Mouse (Mus musculus): ENCODE data around the gene Eftud2. TPM values are rescaled to one million over a fixed set of nuclear protein-coding genes. Genes with fewer than 3 reads are reported as not detected.

Gene Eftud2
- polyA plus RNA-seq, 1 experiment from 2014 or later: 146 TPM

- WGBS: 88% methylated on average over 7 of the region's 7 CpGs
- H3K27me3 ChIP-seq: no peaks in the 10 kb centered on the region
- no peak overlapping the region for H3K27ac ChIP-seq
- ATAC-seq (ENCODE audit: insufficient number of reproducible peaks, low FRiP score, low TSS enrichment, low read depth): no peak
- no peak overlapping the region for H3K9ac ChIP-seq
- H3K36me3 ChIP-seq: peaks cover 56% of the 10 kb centered on the region
- no peak overlapping the region for H3K4me2 ChIP-seq
- H3K4me1 ChIP-seq: peaks cover 9% of the 10 kb centered on the region
- no peaks in the 10 kb centered on the region for H3K9me3 ChIP-seq
- no peak overlapping the region for H3K4me3 ChIP-seq
These were observed 5.9 kb downstream of the Eftud2 start for GRCm38 (mm10) chr11:102874801-102875334.

- H3K27ac ChIP-seq: no peak overlapping the region
- ATAC-seq (ENCODE audit: insufficient number of reproducible peaks, low FRiP score, low TSS enrichment, low read depth): no peak
These were observed 16.5 kb downstream of the Eftud2 start for GRCm38 (mm10) chr11:102864272-102864671.

DNA sequence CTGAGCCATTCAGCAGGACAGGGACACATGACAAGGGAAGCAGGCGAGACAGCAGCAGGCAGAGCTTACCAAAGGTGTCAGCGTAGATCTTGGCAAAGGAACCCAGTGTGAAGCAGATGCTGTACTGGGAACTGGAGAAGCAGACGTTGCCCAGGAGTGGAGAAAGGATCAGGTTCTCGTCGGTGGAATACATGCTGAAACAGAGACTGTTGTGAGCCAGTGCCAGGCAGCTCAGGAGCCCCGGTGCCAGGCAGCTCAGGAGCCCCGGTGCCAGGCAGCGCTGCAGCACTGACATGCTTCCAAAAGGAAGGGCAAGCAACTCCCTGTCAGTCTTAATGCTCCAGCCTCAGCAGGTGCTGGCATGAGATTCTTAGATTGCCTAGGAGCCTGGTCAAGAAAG, 20.9 kb downstream of the Eftud2 start:
- 86% methylated on average over 8 of the region's 8 CpGs for WGBS
- no peak overlapping the region for H3K27ac ChIP-seq
- no peaks in the 10 kb centered on the region for H3K4me1 ChIP-seq
- ATAC-seq (ENCODE audit: insufficient number of reproducible peaks, low FRiP score, low TSS enrichment, low read depth): no peak
- no peak overlapping the region for H3K9ac ChIP-seq
- H3K36me3 ChIP-seq: peaks cover 86% of the 10 kb centered on the region
- no peaks in the 10 kb centered on the region for H3K27me3 ChIP-seq
- H3K9me3 ChIP-seq: no peaks in the 10 kb centered on the region
- H3K4me2 ChIP-seq: no peak overlapping the region
- no peak overlapping the region for H3K4me3 ChIP-seq

More at GRCm38 (mm10) chr11:102864272-102864671, 16.5 kb downstream of the Eftud2 start:
- H3K4me3 ChIP-seq: no peak overlapping the region
- no peak overlapping the region for H3K4me2 ChIP-seq
- 32% methylated on average over 4 of the region's 4 CpGs for WGBS
- no peak overlapping the region for H3K9ac ChIP-seq
- H3K4me1 ChIP-seq: no peaks in the 10 kb centered on the region
- no peaks in the 10 kb centered on the region for H3K9me3 ChIP-seq
- H3K27me3 ChIP-seq: no peaks in the 10 kb centered on the region
- H3K36me3 ChIP-seq: peaks cover 88% of the 10 kb centered on the region

DNA sequence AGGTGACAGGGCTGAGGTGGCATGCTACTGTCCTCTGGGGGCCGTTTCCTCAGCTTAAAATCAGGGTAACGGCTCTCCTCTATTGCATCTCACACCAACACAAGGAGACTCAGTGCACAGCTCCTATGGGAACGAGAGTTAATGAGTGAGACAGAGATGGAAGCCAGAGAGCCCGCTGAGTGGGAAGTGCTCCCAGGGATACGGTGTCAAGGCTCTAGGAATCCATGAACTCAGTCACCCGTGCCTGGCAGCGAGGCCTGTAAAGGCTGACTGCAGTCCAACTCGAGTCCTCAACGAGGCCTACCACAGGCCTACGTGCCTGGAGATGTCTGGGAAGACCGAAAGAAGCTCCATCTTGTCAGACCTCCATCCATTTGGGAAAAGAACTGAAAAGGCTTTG, 21.8 kb downstream of the Eftud2 start:
- H3K4me1 ChIP-seq: no peaks in the 10 kb centered on the region
- H3K4me3 ChIP-seq: no peak overlapping the region
- no peak overlapping the region for H3K4me2 ChIP-seq
- H3K27me3 ChIP-seq: no peaks in the 10 kb centered on the region
- ATAC-seq (ENCODE audit: insufficient number of reproducible peaks, low FRiP score, low TSS enrichment, low read depth): no peak
- peaks cover 89% of the 10 kb centered on the region for H3K36me3 ChIP-seq
- H3K27ac ChIP-seq: no peak overlapping the region
- WGBS: 86% methylated on average over 11 of the region's 11 CpGs
- H3K9ac ChIP-seq: no peak overlapping the region
- H3K9me3 ChIP-seq: no peaks in the 10 kb centered on the region

- ATAC-seq (ENCODE audit: insufficient number of reproducible peaks, low FRiP score, low TSS enrichment, low read depth): no peak
- H3K27ac ChIP-seq: no peak overlapping the region
- no peaks in the 10 kb centered on the region for H3K27me3 ChIP-seq
- peaks cover 89% of the 10 kb centered on the region for H3K36me3 ChIP-seq
- no peaks in the 10 kb centered on the region for H3K4me1 ChIP-seq
- no peak overlapping the region for H3K4me3 ChIP-seq
- no peak overlapping the region for H3K4me2 ChIP-seq
- H3K9me3 ChIP-seq: no peaks in the 10 kb centered on the region
- H3K9ac ChIP-seq: no peak overlapping the region
- WGBS: 31% methylated on average over 6 of the region's 6 CpGs
These were observed 24.8 kb downstream of the Eftud2 start for GRCm38 (mm10) chr11:102855941-102856340.

DNA sequence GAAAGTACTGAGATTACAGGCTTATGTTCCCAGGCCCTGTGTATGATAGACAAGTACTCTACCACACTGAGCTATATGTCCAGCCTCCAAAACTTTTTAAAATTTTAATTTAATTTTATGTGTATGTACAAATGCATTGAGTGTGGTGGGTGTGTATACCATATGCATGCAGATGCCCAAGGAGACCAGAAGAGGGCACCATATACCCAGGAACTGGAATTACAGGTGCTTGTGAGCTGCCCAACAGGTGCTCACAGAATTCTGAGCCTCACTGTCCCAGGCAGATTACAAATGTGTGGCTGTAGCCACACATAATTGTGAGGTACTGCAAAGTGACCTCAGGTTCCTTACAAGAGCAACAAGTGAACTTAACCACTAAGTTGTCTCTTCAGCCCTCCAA, 27.0 kb downstream of the Eftud2 start:
- Histone ChIP-seq H3K4me1 (no peaks in the 10 kb centered on the region), H3K27me3 (no peaks in the 10 kb centered on the region), H3K27ac (no peak overlapping the region), H3K36me3 (peaks cover 89% of the 10 kb centered on the region), H3K4me2 (no peak overlapping the region), H3K9me3 (no peaks in the 10 kb centered on the region), H3K4me3 (no peak overlapping the region), H3K9ac (no peak overlapping the region)
- ATAC-seq (ENCODE audit: insufficient number of reproducible peaks, low FRiP score, low TSS enrichment, low read depth): no peak

- H3K4me2 ChIP-seq: no peak overlapping the region
- no peaks in the 10 kb centered on the region for H3K9me3 ChIP-seq
- H3K9ac ChIP-seq: no peak overlapping the region
- H3K36me3 ChIP-seq: peaks cover 89% of the 10 kb centered on the region
- 66% methylated on average over 5 of the region's 5 CpGs for WGBS
- H3K27me3 ChIP-seq: no peaks in the 10 kb centered on the region
- H3K4me3 ChIP-seq: no peak overlapping the region
- H3K27ac ChIP-seq: no peak overlapping the region
- no peak for ATAC-seq (ENCODE audit: insufficient number of reproducible peaks, low FRiP score, low TSS enrichment, low read depth)
- no peaks in the 10 kb centered on the region for H3K4me1 ChIP-seq
These were observed 28.9 kb downstream of the Eftud2 start for GRCm38 (mm10) chr11:102851883-102852282.

DNA sequence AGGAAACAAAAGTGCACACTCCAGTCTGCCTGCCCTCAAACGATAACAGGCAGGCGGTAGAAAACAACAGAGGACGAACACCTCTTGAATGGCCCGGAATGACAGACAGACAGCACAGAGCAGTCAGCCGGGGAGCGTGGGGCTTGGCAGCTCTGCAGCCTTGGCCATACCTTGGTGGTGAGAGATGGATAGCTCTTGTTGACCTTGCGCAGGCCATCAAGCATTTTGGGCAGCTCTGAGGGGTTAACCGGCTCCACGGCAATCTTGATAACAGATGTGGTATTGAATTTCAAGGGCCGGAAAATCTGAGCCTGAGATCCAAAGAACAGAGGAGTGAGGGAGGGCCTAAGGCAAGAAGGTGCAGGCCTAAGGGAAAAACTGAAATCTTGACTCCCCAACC, 34.9 kb downstream of the Eftud2 start:
- Histone ChIP-seq H3K4me3 (no peak overlapping the region), H3K27me3 (no peaks in the 10 kb centered on the region), H3K4me1 (no peaks in the 10 kb centered on the region), H3K36me3 (peaks cover 98% of the 10 kb centered on the region), H3K9ac (no peak overlapping the region), H3K4me2 (no peak overlapping the region), H3K27ac (no peak overlapping the region), H3K9me3 (no peaks in the 10 kb centered on the region)
- ATAC-seq (ENCODE audit: insufficient number of reproducible peaks, low FRiP score, low TSS enrichment, low read depth): no peak
- 69% methylated on average over 10 of the region's 10 CpGs for whole genome bisulfite sequencing

DNA sequence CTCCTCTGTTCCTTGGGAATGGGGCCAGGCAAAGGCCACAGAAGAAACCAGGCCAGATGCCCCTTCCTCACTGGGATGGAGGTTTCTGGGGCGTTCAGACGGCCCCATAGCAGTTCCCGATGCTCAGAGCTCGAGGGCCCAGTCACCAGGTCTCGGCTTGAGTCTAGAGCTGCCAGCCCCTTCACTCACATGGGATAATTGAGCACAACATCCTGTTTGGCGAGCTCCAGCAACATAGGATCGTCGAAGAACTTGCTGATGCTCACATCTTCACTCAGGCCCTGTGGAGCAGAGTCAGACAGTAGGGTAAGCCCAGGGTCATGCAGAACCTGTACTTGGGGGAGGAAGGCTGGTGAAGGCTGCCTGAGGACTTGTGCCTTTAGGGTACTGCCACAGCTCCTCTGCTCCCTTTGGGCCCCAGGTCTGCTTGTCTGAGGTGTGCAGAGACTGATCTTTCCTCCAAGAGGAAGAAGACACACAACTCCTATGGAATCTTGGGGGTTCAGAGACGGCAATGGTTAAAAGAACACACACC, 42.1 kb downstream of the Eftud2 start:
- no peak for ATAC-seq (ENCODE audit: insufficient number of reproducible peaks, low FRiP score, low TSS enrichment, low read depth)
- 73% methylated on average over 9 of the region's 9 CpGs for WGBS
- Histone ChIP-seq H3K36me3 (peaks cover 70% of the 10 kb centered on the region), H3K27ac (no peak overlapping the region), H3K4me1 (no peaks in the 10 kb centered on the region), H3K9me3 (no peaks in the 10 kb centered on the region), H3K9ac (no peak overlapping the region), H3K4me3 (no peak overlapping the region), H3K27me3 (no peaks in the 10 kb centered on the region), H3K4me2 (no peak overlapping the region)

DNA sequence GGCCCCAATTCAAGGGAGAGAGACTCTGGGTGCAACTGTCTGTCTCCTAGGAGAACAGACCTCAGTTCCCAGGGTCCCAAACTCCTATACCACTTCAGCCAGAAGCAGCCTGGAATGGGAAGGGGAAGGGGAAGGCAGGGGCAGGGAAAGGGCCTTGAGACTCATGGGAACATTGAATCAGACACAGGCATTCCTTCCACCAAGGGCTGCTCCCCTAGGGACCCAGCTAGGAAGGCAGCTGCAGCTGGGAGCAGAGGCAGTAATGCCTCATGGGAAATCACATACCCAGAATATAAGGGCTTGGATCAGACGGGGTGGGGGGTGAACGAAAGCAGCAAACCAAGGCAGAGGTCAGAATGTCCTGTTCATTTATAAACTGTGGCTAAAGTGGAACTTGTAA, 42.7 kb downstream of the Eftud2 start:
- no peaks in the 10 kb centered on the region for H3K9me3 ChIP-seq
- no peak overlapping the region for H3K4me2 ChIP-seq
- ATAC-seq (ENCODE audit: insufficient number of reproducible peaks, low FRiP score, low TSS enrichment, low read depth): no peak
- H3K4me1 ChIP-seq: 0 out of 2 replicates have a peak, but pooled peaks cover under 1% of the 10 kb centered on the region
- peaks cover 65% of the 10 kb centered on the region for H3K36me3 ChIP-seq
- H3K27ac ChIP-seq: no peak overlapping the region
- 82% methylated on average over 2 of the region's 2 CpGs for WGBS
- H3K27me3 ChIP-seq: no peaks in the 10 kb centered on the region
- no peak overlapping the region for H3K4me3 ChIP-seq
- no peak overlapping the region for H3K9ac ChIP-seq

- no peak for ATAC-seq (ENCODE audit: insufficient number of reproducible peaks, low FRiP score, low TSS enrichment, low read depth)
These were observed 43.4 kb downstream of the Eftud2 start for GRCm38 (mm10) chr11:102837385-102837784.

DNA sequence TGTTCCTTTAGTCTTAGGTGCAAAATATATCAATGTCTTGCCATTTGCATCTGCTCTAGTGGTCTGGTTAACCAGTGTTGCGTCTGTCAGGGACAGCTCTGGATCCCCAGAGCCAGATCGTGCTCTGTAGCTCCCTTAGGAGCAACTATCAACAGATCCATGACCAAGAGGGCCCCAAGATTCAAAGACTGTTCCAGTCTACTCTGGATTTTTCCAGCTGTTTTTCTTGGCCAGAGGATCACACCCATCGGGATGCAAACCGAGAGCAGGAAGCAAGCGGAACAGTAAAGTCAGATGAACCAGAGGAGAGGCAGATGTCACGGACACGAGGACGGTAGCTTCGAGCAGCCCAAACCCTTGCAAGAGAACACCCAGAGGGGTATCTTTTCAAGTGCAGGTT, 44.6 kb downstream of the Eftud2 start:
- 70% methylated on average over 9 of the region's 9 CpGs for WGBS
- H3K9me3 ChIP-seq: no peaks in the 10 kb centered on the region
- H3K4me2 ChIP-seq: no peak overlapping the region
- H3K27me3 ChIP-seq: no peaks in the 10 kb centered on the region
- ATAC-seq (ENCODE audit: insufficient number of reproducible peaks, low FRiP score, low TSS enrichment, low read depth): no peak
- peaks cover 46% of the 10 kb centered on the region for H3K36me3 ChIP-seq
- H3K9ac ChIP-seq: no peak overlapping the region
- H3K27ac ChIP-seq: no peak overlapping the region
- 0 out of 2 replicates have a peak, but pooled peaks cover 3% of the 10 kb centered on the region for H3K4me1 ChIP-seq
- H3K4me3 ChIP-seq: no peak overlapping the region

More at GRCm38 (mm10) chr11:102837385-102837784, 43.4 kb downstream of the Eftud2 start:
- Histone ChIP-seq H3K36me3 (peaks cover 57% of the 10 kb centered on the region), H3K4me2 (no peak overlapping the region), H3K27ac (no peak overlapping the region), H3K4me1 (0 out of 2 replicates have a peak, but pooled peaks cover 3% of the 10 kb centered on the region), H3K4me3 (no peak overlapping the region), H3K9ac (no peak overlapping the region), H3K9me3 (no peaks in the 10 kb centered on the region), H3K27me3 (no peaks in the 10 kb centered on the region)
- 88% methylated on average over 1 of the region's 1 CpGs for WGBS

DNA sequence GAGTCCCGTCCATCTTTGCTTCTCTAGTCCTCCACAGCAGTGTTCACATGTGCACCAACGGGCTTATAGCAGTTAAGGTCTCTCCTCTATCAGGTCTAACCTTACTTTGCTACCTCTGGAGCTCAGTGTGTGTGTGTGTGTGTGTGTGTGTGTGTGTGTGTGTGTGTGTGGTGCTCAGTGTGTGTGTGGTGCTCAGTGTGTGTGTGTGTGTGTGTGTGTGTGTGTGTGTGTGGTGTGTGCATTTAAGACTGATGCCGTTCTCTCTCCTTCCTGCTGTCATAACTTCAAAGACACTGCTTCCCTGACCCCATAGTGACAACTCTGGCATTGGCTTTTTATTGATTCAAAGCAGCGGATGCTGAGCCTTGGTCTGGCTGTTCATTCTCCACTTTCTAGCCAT, 45.2 kb downstream of the Eftud2 start, which contains the start of gene Higd1b:
Gene Higd1b, plus strand, starts transcription at position 301 of the 400 bp plus-strand sequence.
- Histone ChIP-seq H3K4me2 (no peak within 1 kb of the TSS), H3K4me3 (no peak within 1 kb of the TSS), H3K9ac (no peak within 1 kb of the TSS), H3K4me1 (0 out of 2 replicates have a peak, but pooled peaks cover 3% of the 10 kb centered on the region), H3K27ac (no peak within 1 kb of the TSS), H3K36me3 (peaks cover 41% of the 10 kb centered on the region), H3K27me3 (no peaks in the 10 kb centered on the region), H3K9me3 (no peaks in the 10 kb centered on the region)
- WGBS: 65% methylated on average over 4 of the region's 4 CpGs
- ATAC-seq (ENCODE audit: insufficient number of reproducible peaks, low FRiP score, low TSS enrichment, low read depth): no peak
